7 mouse cellular contexts compared by ENCODE assay signal in genomic region chr10:80929299-80930226, GRCm38 (mm10). TPM values are rescaled to one million over a fixed set of nuclear protein-coding genes. Genes with fewer than 3 reads are reported as not detected.
DNase-seq lines count a peak whose midpoint lies in the region; ATAC-seq lines count a peak whose summit lies in the region.

Gadd45b (plus strand) TSS chr10:80930073.

- peaks cover 5% of the 10 kb centered on the region; the same call in 1 of the 2 replicates for H3K27me3 ChIP-seq in intestine, embryonic 15.5 days (replicated peaks)
- peaks cover 52% of the 10 kb centered on the region for H3K27me3 ChIP-seq in midbrain, embryonic 10.5 days (ENCODE audit: low read depth, poor library complexity, severe bottlenecking)

- WGBS in intestine, embryonic 15.5 days: under 1% methylated on average over 56 of the region's 56 CpGs
- WGBS in midbrain, embryonic 10.5 days: under 1% methylated on average over 56 of the region's 56 CpGs

- peak within 1 kb of the TSS; percentile 78 for H3K9ac ChIP-seq in intestine, embryonic 15.5 days

- H3K4me3 ChIP-seq in intestine, embryonic 15.5 days (replicated peaks): peak within 1 kb of the TSS; percentile 60
- peak within 1 kb of the TSS; percentile 65 for H3K4me3 ChIP-seq in midbrain, embryonic 10.5 days

- intact Hi-C loops in gastrocnemius, postnatal 36 days (cut with DNase I): loop anchor here (1.0 to 5.0 kb wide), 3 partner anchors 26 to 158 kb away; no protein-coding TSS in a partner anchor
- intact Hi-C loops in left cerebral cortex, postnatal 25 days (cut with DNase I): loop anchor here (1.0 to 2.0 kb wide), 3 partner anchors 59 to 245 kb away; no protein-coding TSS in a partner anchor

- H3K36me3 ChIP-seq in intestine, embryonic 15.5 days: no peaks in the 10 kb centered on the region
- H3K36me3 ChIP-seq in midbrain, embryonic 10.5 days: no peaks in the 10 kb centered on the region

- no peaks in the 10 kb centered on the region for H3K9me3 ChIP-seq in intestine, embryonic 15.5 days
- H3K9me3 ChIP-seq in midbrain, embryonic 10.5 days (replicated peaks): no peaks in the 10 kb centered on the region

- ATAC-seq in intestine, embryonic 15.5 days: peak; percentile 89

- peak within 1 kb of the TSS; percentile 87 for H3K27ac ChIP-seq in intestine, embryonic 15.5 days
- H3K27ac ChIP-seq in midbrain, embryonic 10.5 days (replicated peaks): peak within 1 kb of the TSS; percentile 81

- H3K4me1 ChIP-seq in intestine, embryonic 15.5 days (replicated peaks): peaks cover 48% of the 10 kb centered on the region
- H3K4me1 ChIP-seq in midbrain, embryonic 10.5 days: peaks cover 77% of the 10 kb centered on the region

- peak within 1 kb of the TSS; percentile 96 for H3K4me2 ChIP-seq in intestine, embryonic 15.5 days (replicated peaks)

- DNase-seq in adrenal gland, adult (ENCODE audit: inconsistent age in 2 of 2, low spot score in 1 of 2): peak; percentile 99 to 100
- DNase-seq in embryo, embryonic 10 days (ENCODE audit: low spot score): peak; percentile 98
- peak; percentile 97 to 98 for DNase-seq in gastrocnemius, postnatal 36 days
- DNase-seq in left cerebral cortex, postnatal 25 days (ENCODE audit: low spot score in 2 of 2): peak; percentile 97 to 99
- DNase-seq in midbrain, embryonic 10.5 days (ENCODE audit: low spot score): peak; percentile 99
- DNase-seq in right cerebral cortex, postnatal 4 days: peak; percentile 97

RNA-seq across cellular contexts. Expression of gene Gadd45b, which starts in this region (rescaled TPM):
- total RNA-seq in gastrocnemius, postnatal 36 days (2021): 10 to 100 TPM; 26.7 to 31.7 TPM
- polyA plus RNA-seq in intestine, embryonic 15.5 days (2015; fragmentation: Nextera tagmentation; extraction: Ambion mirVana): 26.6 and 29.9 TPM in 2 replicates
- total RNA-seq in left cerebral cortex, postnatal 25 days (2021): 10 to 100 TPM; 16.4 to 19.0 TPM
- polyA plus RNA-seq in midbrain, embryonic 10.5 days (2016; fragmentation: Nextera tagmentation; extraction: Ambion mirVana): 6.1 and 9.2 TPM in 2 replicates

Comparison
In these comparisons a context has a peak if more than half of its experiments do, and no peak if none do; other contexts are left out.
1. Peak in every context shown above with its lines: DNase-seq, ATAC-seq, H3K4me3 ChIP-seq and H3K27ac ChIP-seq.